Mouse (Mus musculus): ENCODE results near the gene Orm3. TPM values are rescaled to one million over a fixed set of nuclear protein-coding genes. Genes with fewer than 3 reads are reported as not detected.

The Orm3 gene
- polyA plus RNA-seq, 1 experiment from 2014 or later, result not detected

GRCm38 (mm10) chr4:63408247-63408646 is 52.3 kb downstream of the Orm3 start:
- H3K27me3 ChIP-seq (replicated peaks), result no peaks in the 10 kb centered on the region
- WGBS, result 45% methylated on average over 7 of the region's 7 CpGs
- peak overlapping the region; percentile 98; the same call in 1 of the 2 replicates for H3K4me2 ChIP-seq (replicated peaks)
- no peak overlapping the region for H3K4me3 ChIP-seq (replicated peaks)
- H3K36me3 ChIP-seq, result no peaks in the 10 kb centered on the region
- H3K4me1 ChIP-seq (replicated peaks), result peaks cover 50% of the 10 kb centered on the region
- H3K27ac ChIP-seq, result 0 out of 2 replicates have a peak overlapping the region, but pooled peaks have one; percentile 13
- H3K9me3 ChIP-seq, result no peaks in the 10 kb centered on the region
- H3K9ac ChIP-seq, result no peak overlapping the region; the same call in 1 of the 2 replicates
- ATAC-seq, result no peak

GRCm38 (mm10) chr4:63408649-63409048 is 52.7 kb downstream of the Orm3 start:
- Histone ChIP-seq H3K36me3 (no peaks in the 10 kb centered on the region), H3K27me3 (replicated peaks) (no peaks in the 10 kb centered on the region), H3K9me3 (no peaks in the 10 kb centered on the region), H3K4me1 (replicated peaks) (peaks cover 46% of the 10 kb centered on the region), H3K4me2 (replicated peaks) (peak overlapping the region; percentile 98; the same call in 1 of the 2 replicates), H3K9ac (no peak overlapping the region; the same call in 1 of the 2 replicates), H3K4me3 (replicated peaks) (no peak overlapping the region), H3K27ac (no peak overlapping the region)
- ATAC-seq, result peak; percentile 32
- WGBS, result 10% methylated on average over 8 of the region's 8 CpGs

Other genes starting within 250 kb of the Orm3 start
- 48.8 and 71.7 TPM in 2 replicates for gene Ambp, start 201.4 kb upstream of the Orm3 start, polyA plus RNA-seq (2015; fragmentation: Nextera tagmentation; extraction: Ambion mirVana)
- 67.1 and 77.3 TPM in 2 replicates for gene Kif12, start 184.0 kb upstream of the Orm3 start, polyA plus RNA-seq (2015; fragmentation: Nextera tagmentation; extraction: Ambion mirVana)
- gene Col27a1, start 142.2 kb upstream of the Orm3 start, polyA plus RNA-seq (2015; fragmentation: Nextera tagmentation; extraction: Ambion mirVana), result 13.1 and 13.3 TPM in 2 replicates
- not detected in 2 replicates for gene Orm1, start 11.6 kb upstream of the Orm3 start, polyA plus RNA-seq (2015; fragmentation: Nextera tagmentation; extraction: Ambion mirVana)
- gene Orm2, start 6.3 kb downstream of the Orm3 start, polyA plus RNA-seq (2015; fragmentation: Nextera tagmentation; extraction: Ambion mirVana), result not detected in 2 replicates
- 5.6 and 6.5 TPM in 2 replicates for gene Akna, start 47.2 kb downstream of the Orm3 start, polyA plus RNA-seq (2015; fragmentation: Nextera tagmentation; extraction: Ambion mirVana)
- gene Whrn, start 139.8 kb downstream of the Orm3 start, polyA plus RNA-seq (2015; fragmentation: Nextera tagmentation; extraction: Ambion mirVana), result 4.0 and 4.6 TPM in 2 replicates
- 288 and 316 TPM in 2 replicates for gene Atp6v1g1, start 188.6 kb downstream of the Orm3 start, polyA plus RNA-seq (2015; fragmentation: Nextera tagmentation; extraction: Ambion mirVana)
- 12.8 and 14.0 TPM in 2 replicates for gene Tmem268, start 202.6 kb downstream of the Orm3 start, polyA plus RNA-seq (2015; fragmentation: Nextera tagmentation; extraction: Ambion mirVana)
- gene Gm11213, start 249.1 kb downstream of the Orm3 start, polyA plus RNA-seq (2015; fragmentation: Nextera tagmentation; extraction: Ambion mirVana), result not detected in 2 replicates